Mouse (Mus musculus) forebrain, embryonic 14.5 days (tissue): ENCODE results near the gene Gm20388. TPM values are rescaled to one million over a fixed set of nuclear protein-coding genes. Genes with fewer than 3 reads are reported as not detected.
A peak's percentile ranks its signal among the peaks of the same experiment; 100 is the strongest.

ENCODE experiments used
- ATAC-seq: fragments of 200-750 bp; cut with Nextera tagmentation; 2 replicates; pipeline ENCODE4 v1.8.0; 2017; ENCODE audit warnings: mild to moderate bottlenecking, moderate library complexity
- DNase-seq: peaks from one replicate; pipeline ENCODE4 v3.0.0-alpha.2; 2015; ENCODE audit warnings: low spot score
- H3K27ac ChIP-seq: fragments of 300-500 bp; sonication (generic); 2 replicates; pipeline ENCODE4 v1.5.1; 2014; ENCODE audit warnings: low read depth, mild to moderate bottlenecking, control low read depth, low read length, moderate library complexity
- H3K27me3 ChIP-seq: fragments of 300-500 bp; sonication (generic); replicated peaks from 2 replicates; pipeline ENCODE4 v1.6.1; 2014; ENCODE audit warnings: low read length, control low read depth, mixed read lengths; ENCODE audit not compliant: control insufficient read depth, insufficient read depth
- H3K36me3 ChIP-seq: fragments of 300-500 bp; sonication (generic); 2 replicates; pipeline ENCODE4 v1.6.1; 2014; ENCODE audit warnings: low read length, control low read depth; ENCODE audit not compliant: control insufficient read depth, insufficient read depth
- H3K4me1 ChIP-seq: fragments of 300-500 bp; sonication (generic); 2 replicates; pipeline ENCODE4 v1.6.1; 2014; ENCODE audit warnings: antibody characterized with exemption, low read length, control low read depth; ENCODE audit not compliant: control insufficient read depth, insufficient read depth
- H3K4me2 ChIP-seq: fragments of 300-500 bp; sonication (generic); 2 replicates; pipeline ENCODE4 v1.6.1; 2014; ENCODE audit warnings: mild to moderate bottlenecking, control low read depth, low read length
- H3K4me3 ChIP-seq: fragments of 300-500 bp; sonication (generic); 2 replicates; pipeline ENCODE4 v1.5.1; 2014; ENCODE audit warnings: low read depth, low read length, control low read depth
- H3K9ac ChIP-seq: fragments of 300-500 bp; sonication (generic); 2 replicates; pipeline ENCODE4 v1.6.1; 2014; ENCODE audit warnings: mild to moderate bottlenecking, low read length, control low read depth, moderate library complexity
- H3K9me3 ChIP-seq: fragments of 300-500 bp; sonication (generic); replicated peaks from 2 replicates; pipeline ENCODE4 v1.6.1; 2016; ENCODE audit warnings: low read length, control low read depth, mixed read lengths; ENCODE audit not compliant: control insufficient read depth
- WGBS: fragments of 180-500 bp; shearing (Covaris S2); extraction: QIAGEN DNeasy Blood & Tissue Kit; methylation state at CpG from one replicate; pipeline ENCODE4 v1.1.7; 2014; 5-methylcytosine and 5-hydroxymethylcytosine counted together
- polyA plus RNA-seq: library from polyadenylated mRNA; unstranded; fragments of >200 nt; fragmentation: Nextera tagmentation; extraction: Ambion mirVana; gene quantifications from 2 replicates; pipeline ENCODE4 v1.2.1, GENCODE M21; 2014

Gene Gm20388
- polyA plus RNA-seq, 1 experiment from 2014 or later: 7.4 TPM

DNA sequence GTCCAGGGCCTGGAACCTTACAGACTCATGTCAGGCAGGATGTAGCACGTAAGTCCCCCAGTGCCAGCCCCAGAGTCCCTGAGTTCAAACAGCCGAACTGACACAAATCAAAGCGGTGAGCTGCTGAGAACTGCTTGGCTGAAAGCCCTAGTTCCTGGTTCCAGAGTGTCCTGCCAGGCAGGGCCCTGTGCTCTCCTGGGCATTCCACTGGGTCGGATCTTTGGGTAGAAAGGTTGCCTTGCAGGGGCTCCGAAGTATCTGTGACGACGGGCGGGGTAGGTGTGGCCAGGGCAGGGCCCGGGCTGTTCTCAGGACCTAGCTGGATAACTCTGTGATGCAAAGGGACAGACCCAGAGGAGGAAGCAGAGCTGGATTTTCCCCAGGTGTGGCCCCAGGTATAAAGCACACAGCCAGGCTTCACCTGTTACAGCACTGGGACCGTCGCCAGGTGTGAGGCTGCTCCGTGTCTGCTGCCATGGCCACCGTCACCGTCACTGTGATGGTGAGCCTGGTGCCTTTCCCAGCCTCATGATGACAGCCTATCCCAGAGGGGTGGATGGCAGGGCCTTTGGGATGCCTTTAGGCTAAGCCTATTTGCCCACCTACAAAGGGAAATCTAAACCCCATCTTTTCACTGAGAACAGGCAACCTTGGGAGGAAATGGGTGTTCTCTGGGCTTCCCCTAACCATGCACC, 2510.9 kb downstream of the Gm20388 start, which contains the start of gene Il17c:
TSS of gene Il17c (plus strand) at position 645 of the 695 bp plus-strand sequence.
- no peak within 1 kb of the TSS for H3K4me3 ChIP-seq
- H3K9me3 ChIP-seq: no peaks in the 10 kb centered on the region
- no peak for ATAC-seq
- WGBS: 85% methylated on average over 14 of the region's 14 CpGs
- H3K27ac ChIP-seq: no peak within 1 kb of the TSS
- no peak within 1 kb of the TSS for H3K4me2 ChIP-seq
- H3K36me3 ChIP-seq: peaks cover 28% of the 10 kb centered on the region
- DNase-seq: no peak
- H3K4me1 ChIP-seq: no peaks in the 10 kb centered on the region
- no peaks in the 10 kb centered on the region for H3K27me3 ChIP-seq
- no peak within 1 kb of the TSS for H3K9ac ChIP-seq

DNA sequence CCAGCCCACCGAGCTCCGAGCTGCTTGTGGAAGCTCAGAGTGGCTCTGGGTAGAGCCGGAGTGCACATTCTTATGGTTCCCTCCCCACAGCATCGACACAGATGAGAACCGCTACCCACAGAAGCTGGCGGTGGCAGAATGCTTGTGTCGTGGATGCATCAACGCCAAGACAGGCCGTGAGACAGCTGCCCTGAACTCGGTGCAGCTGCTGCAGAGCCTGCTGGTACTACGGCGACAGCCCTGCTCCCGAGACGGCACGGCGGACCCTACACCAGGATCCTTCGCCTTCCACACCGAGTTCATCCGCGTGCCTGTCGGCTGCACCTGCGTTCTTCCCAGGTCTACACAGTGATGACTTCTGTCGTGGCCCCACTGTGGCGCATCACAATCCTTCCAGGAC, 2512.6 kb downstream of the Gm20388 start:
- no peak for ATAC-seq
- Histone ChIP-seq H3K9me3 (no peaks in the 10 kb centered on the region), H3K4me3 (no peak overlapping the region), H3K4me2 (no peak overlapping the region), H3K4me1 (no peaks in the 10 kb centered on the region), H3K27me3 (no peaks in the 10 kb centered on the region), H3K27ac (no peak overlapping the region), H3K36me3 (peaks cover 13% of the 10 kb centered on the region), H3K9ac (no peak overlapping the region)
- 88% methylated on average over 24 of the region's 24 CpGs for WGBS
- DNase-seq: no peak

DNA sequence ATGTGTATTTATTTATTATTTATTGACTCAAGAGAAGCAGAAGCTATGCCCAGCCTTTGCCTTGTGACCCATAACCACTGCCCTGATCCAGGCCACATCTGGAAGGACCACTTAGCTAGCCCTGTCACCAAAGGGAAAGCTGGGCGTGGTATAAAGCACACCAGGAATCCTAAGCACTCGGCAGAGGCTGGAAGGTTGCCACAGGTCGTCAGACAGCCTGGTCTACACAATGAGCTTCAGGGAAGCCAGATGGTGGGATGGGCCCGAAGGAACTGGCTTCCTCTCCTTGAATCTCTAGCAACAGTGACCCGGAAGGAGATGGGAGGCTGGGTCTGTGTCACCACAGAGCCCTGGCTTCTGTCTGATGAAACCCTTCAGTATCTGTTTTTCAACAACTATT, 2513.0 kb downstream of the Gm20388 start:
- DNase-seq (peak; percentile 6), ATAC-seq (no peak)
- Histone ChIP-seq H3K27ac (no peak overlapping the region), H3K9ac (no peak overlapping the region), H3K4me3 (no peak overlapping the region), H3K4me1 (no peaks in the 10 kb centered on the region), H3K9me3 (no peaks in the 10 kb centered on the region), H3K4me2 (no peak overlapping the region), H3K36me3 (peaks cover 9% of the 10 kb centered on the region; the same call in 1 of the 2 replicates), H3K27me3 (no peaks in the 10 kb centered on the region)
- 57% methylated on average over 5 of the region's 5 CpGs for WGBS

DNA sequence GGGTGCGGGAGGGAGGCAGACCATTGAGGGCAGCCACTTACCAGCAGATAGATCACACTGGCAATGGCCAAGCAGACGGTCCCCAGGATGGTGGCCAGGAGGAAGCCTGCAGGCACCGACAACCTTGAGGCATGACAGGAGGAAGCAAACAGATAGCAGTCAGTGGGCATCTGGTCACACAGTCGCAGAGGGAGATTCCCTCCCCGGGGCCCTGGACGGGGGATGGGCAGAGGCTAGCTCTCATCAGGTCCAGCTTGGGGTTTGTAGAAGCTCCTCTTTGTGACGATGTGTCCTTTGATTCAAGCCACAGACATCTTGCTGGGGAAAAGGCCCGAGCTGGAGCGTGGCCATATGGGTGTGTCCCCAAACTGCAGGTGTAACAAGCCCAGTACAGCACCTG, 2515.5 kb downstream of the Gm20388 start:
- Histone ChIP-seq H3K4me3 (no peak overlapping the region), H3K27me3 (no peaks in the 10 kb centered on the region), H3K9me3 (no peaks in the 10 kb centered on the region), H3K4me1 (no peaks in the 10 kb centered on the region), H3K4me2 (no peak overlapping the region), H3K27ac (no peak overlapping the region), H3K36me3 (no peaks in the 10 kb centered on the region), H3K9ac (no peak overlapping the region)
- WGBS: 79% methylated on average over 9 of the region's 9 CpGs
- DNase-seq: no peak
- no peak for ATAC-seq

DNA sequence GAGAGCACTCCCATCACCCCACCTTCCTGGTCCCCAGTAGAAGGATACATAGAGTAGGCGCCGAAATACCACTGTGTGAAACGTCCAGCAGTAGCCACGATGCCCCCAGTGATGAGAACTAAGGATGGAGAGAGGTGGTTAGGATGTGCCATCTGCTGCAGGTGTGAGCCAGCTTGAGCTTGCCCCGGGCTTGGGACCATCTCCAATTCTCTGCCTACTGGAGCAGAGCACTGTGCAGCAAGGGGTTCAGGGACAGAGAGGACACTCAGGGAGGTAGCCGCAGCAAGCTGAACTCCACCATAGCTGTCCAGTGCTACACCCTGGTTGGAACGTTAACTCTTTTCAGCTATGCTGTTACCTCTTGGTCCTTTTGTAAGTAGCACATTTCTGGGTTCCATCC, 2517.0 kb downstream of the Gm20388 start:
- no peak overlapping the region for H3K4me3 ChIP-seq
- no peak overlapping the region for H3K4me2 ChIP-seq
- DNase-seq: no peak
- H3K4me1 ChIP-seq: no peaks in the 10 kb centered on the region; the same call in 1 of the 2 replicates
- no peak overlapping the region for H3K27ac ChIP-seq
- H3K27me3 ChIP-seq: no peaks in the 10 kb centered on the region
- 93% methylated on average over 7 of the region's 7 CpGs for WGBS
- H3K9ac ChIP-seq: no peak overlapping the region
- no peaks in the 10 kb centered on the region for H3K36me3 ChIP-seq
- ATAC-seq: no peak
- no peaks in the 10 kb centered on the region for H3K9me3 ChIP-seq

DNA sequence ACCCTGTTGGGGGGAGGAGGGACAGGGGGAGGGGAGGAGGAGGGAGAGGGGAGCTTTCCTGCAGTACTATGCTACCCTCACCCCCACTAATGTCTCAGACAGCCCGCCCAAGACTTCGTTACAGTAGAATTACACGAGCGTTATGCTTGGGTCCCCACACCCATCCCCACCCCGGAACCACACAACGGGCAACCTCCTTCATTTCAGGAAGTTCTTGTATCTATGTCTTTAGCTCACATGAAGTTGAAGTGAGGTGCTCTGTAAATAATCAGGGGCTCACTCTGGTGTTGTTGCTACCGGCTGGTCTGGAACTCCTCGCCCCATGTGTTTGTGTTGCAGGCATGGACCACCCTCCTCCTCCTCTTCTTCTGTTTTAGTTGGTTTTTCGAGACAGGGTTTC, 2517.5 kb downstream of the Gm20388 start:
- H3K4me3 ChIP-seq: no peak overlapping the region
- WGBS: 90% methylated on average over 9 of the region's 9 CpGs
- H3K9me3 ChIP-seq: no peaks in the 10 kb centered on the region
- no peak overlapping the region for H3K27ac ChIP-seq
- peaks cover 4% of the 10 kb centered on the region; the same call in 1 of the 2 replicates for H3K4me1 ChIP-seq
- DNase-seq (no peak), ATAC-seq (no peak)
- no peaks in the 10 kb centered on the region for H3K27me3 ChIP-seq
- H3K36me3 ChIP-seq: no peaks in the 10 kb centered on the region
- no peak overlapping the region for H3K9ac ChIP-seq
- no peak overlapping the region for H3K4me2 ChIP-seq

DNA sequence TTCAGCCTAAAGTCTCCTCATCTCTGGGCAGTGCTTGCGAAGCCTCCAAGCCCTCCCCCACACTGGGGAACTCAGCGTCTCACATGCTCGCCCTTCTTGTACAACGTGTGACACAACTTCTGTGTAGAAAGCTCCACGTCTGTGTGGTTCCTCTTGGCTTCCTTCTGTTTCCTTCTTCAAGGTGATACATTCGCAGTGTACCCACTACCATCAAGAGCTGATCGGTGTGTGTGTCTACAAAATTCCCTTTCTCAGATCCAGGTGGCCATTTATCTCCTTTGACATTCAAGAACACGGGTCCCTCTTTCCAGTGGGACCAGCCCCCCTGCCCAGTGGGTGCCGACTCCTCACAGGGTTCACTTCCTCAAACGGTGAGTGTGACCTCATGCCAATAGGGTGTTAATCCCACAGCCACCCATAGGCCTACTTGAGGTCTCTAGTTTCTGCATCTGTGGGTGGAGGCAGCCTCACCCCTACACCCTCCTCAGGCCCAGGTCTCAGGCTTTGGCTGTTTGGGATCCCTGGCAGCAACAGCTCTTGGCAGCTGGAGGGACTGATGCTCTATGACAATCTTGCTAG, 2519.5 kb downstream of the Gm20388 start:
- ATAC-seq: no peak

DNA sequence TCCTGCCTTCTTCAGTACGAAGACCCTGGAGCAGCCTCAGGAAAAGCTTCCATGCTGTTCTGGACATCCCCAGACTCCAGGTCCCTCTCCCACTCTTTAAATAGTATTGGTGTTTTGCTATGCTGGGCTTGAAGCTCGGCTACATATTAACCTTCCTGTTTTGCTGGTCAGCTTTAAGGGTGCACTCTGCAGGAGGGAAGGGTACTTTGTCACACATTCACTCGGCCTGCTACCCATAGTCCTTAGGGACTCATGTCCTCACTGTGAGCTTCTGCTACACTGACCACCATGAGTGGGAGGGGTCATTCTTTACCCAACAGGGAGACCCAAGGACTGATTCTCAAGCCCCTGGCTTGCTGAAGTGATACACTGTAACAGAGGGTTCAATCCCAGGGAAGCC, 2520.0 kb downstream of the Gm20388 start:
- WGBS: 87% methylated on average over 3 of the region's 3 CpGs
- H3K27me3 ChIP-seq: no peaks in the 10 kb centered on the region
- DNase-seq: no peak
- no peak for ATAC-seq
- no peak overlapping the region for H3K9ac ChIP-seq
- peaks cover 4% of the 10 kb centered on the region; the same call in 1 of the 2 replicates for H3K4me1 ChIP-seq
- peaks cover 21% of the 10 kb centered on the region for H3K36me3 ChIP-seq
- no peaks in the 10 kb centered on the region for H3K9me3 ChIP-seq
- H3K4me3 ChIP-seq: no peak overlapping the region
- H3K27ac ChIP-seq: no peak overlapping the region
- H3K4me2 ChIP-seq: no peak overlapping the region

More for the DNA sequence above, 2519.5 kb downstream of the Gm20388 start:
- 86% methylated on average over 10 of the region's 10 CpGs for WGBS
- no peak overlapping the region for H3K27ac ChIP-seq
- peaks cover 4% of the 10 kb centered on the region; the same call in 1 of the 2 replicates for H3K4me1 ChIP-seq
- no peak overlapping the region for H3K4me3 ChIP-seq
- H3K4me2 ChIP-seq: no peak overlapping the region
- H3K27me3 ChIP-seq: no peaks in the 10 kb centered on the region
- no peaks in the 10 kb centered on the region for H3K9me3 ChIP-seq
- no peak for DNase-seq
- H3K9ac ChIP-seq: no peak overlapping the region
- H3K36me3 ChIP-seq: peaks cover 17% of the 10 kb centered on the region
